Mouse (Mus musculus) forebrain, embryonic 15.5 days (tissue): ENCODE data around the gene Naa25. TPM values are rescaled to one million over a fixed set of nuclear protein-coding genes. Genes with fewer than 3 reads are reported as not detected.

Source experiments
- ATAC-seq: fragments of 200-750 bp; cut with Nextera tagmentation; replicated peaks from 2 replicates; pipeline ENCODE4 v1.8.0; 2017; ENCODE audit warnings: mild to moderate bottlenecking, moderate TSS enrichment, moderate library complexity
- H3K27ac ChIP-seq: fragments of 300-500 bp; sonication (generic); replicated peaks from 2 replicates; pipeline ENCODE4 v1.5.1; 2015; ENCODE audit warnings: mild to moderate bottlenecking, inconsistent platforms
- H3K27me3 ChIP-seq: fragments of 300-500 bp; sonication (generic); 2 replicates; pipeline ENCODE4 v1.6.1; 2015; ENCODE audit warnings: inconsistent platforms
- H3K36me3 ChIP-seq: fragments of 300-500 bp; sonication (generic); 2 replicates; pipeline ENCODE4 v1.6.1; 2015; ENCODE audit warnings: mild to moderate bottlenecking, inconsistent platforms
- H3K4me1 ChIP-seq: fragments of 300-500 bp; sonication (generic); 2 replicates; pipeline ENCODE4 v1.6.1; 2015; ENCODE audit warnings: inconsistent platforms
- H3K4me2 ChIP-seq: fragments of 300-500 bp; sonication (generic); replicated peaks from 2 replicates; pipeline ENCODE4 v1.6.1; 2015; ENCODE audit warnings: mild to moderate bottlenecking, inconsistent platforms
- H3K4me3 ChIP-seq: fragments of 300-500 bp; sonication (generic); 2 replicates; pipeline ENCODE4 v1.5.1; 2015; ENCODE audit warnings: mild to moderate bottlenecking, inconsistent platforms
- H3K9ac ChIP-seq: fragments of 300-500 bp; sonication (generic); replicated peaks from 2 replicates; pipeline ENCODE4 v1.6.1; 2015; ENCODE audit warnings: mild to moderate bottlenecking, inconsistent platforms
- H3K9me3 ChIP-seq: fragments of 300-500 bp; sonication (generic); 2 replicates; pipeline ENCODE4 v1.6.1; 2016; ENCODE audit warnings: inconsistent platforms
- WGBS: fragments of 180-500 bp; shearing (Covaris S2); methylation state at CpG from one replicate; pipeline ENCODE4 v1.1.7; 2015; ENCODE audit warnings: mixed read lengths; 5-methylcytosine and 5-hydroxymethylcytosine counted together
- polyA plus RNA-seq: library from polyadenylated mRNA; unstranded; fragments of >200 nt; fragmentation: Nextera tagmentation; extraction: Ambion mirVana; gene quantifications from 2 replicates; pipeline ENCODE4 v1.2.1, GENCODE M21; 2015

The Naa25 gene
- polyA plus RNA-seq, 1 experiment from 2014 or later: 59.0 TPM

- no peak for ATAC-seq
- Histone ChIP-seq H3K27ac (no peak overlapping the region), H3K4me3 (no peak overlapping the region), H3K4me1 (no peaks in the 10 kb centered on the region), H3K36me3 (peaks cover 83% of the 10 kb centered on the region), H3K4me2 (no peak overlapping the region), H3K9ac (no peak overlapping the region), H3K27me3 (no peaks in the 10 kb centered on the region), H3K9me3 (no peaks in the 10 kb centered on the region)
- WGBS: 91% methylated on average over 11 of the region's 11 CpGs
These were observed 41.0 kb downstream of the Naa25 start for GRCm38 (mm10) chr5:121438756-121439155.

DNA sequence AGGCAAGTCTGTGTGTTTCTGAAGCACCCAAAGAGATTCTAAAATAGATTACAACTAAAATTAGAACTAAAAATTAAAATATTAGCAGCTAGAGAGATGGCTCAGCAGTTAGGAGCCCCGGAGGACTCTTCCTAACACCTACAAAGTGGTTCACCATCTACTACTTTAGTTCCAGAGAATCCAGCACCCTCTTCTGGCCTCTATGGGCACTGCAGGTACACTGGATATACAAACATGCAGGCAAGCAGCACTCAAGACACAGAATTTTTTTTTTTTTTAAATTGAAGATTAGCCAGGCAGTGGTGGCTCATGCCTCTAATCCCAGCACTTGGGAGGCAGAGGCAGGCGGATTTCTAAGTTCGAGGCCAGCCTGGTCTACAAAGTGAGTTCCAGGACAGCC, 45.8 kb downstream of the Naa25 start:
- ATAC-seq: no peak
- 94% methylated on average over 3 of the region's 3 CpGs for WGBS

DNA sequence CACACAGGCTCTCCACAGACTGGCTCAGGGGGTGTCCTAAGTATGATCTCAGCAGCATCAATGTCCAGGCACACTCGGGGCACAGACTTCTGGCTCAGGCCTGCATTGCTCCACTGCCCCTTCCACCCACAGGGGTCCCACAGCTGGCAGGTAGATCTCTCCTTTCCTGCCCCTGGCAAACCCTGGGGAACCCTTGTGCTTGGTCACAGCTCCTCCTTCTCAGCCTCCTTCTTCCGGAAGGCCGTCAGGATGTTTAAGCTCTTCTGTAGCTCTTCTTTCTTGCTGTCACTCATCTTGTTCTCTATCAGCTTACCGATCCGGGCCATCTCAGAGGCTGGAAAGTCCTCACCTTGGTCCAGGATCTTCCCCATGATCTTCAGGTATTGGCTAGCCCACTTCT, 47.1 kb downstream of the Naa25 start:
- Histone ChIP-seq H3K4me1 (0 out of 2 replicates have a peak, but pooled peaks cover 2% of the 10 kb centered on the region), H3K27me3 (no peaks in the 10 kb centered on the region), H3K9ac (no peak overlapping the region), H3K27ac (no peak overlapping the region), H3K36me3 (peaks cover 82% of the 10 kb centered on the region), H3K4me3 (no peak overlapping the region), H3K4me2 (no peak overlapping the region), H3K9me3 (no peaks in the 10 kb centered on the region)
- no peak for ATAC-seq
- WGBS: over 99% methylated on average over 5 of the region's 5 CpGs

More for the DNA sequence above, 45.8 kb downstream of the Naa25 start:
- H3K9me3 ChIP-seq: no peaks in the 10 kb centered on the region
- H3K27me3 ChIP-seq: no peaks in the 10 kb centered on the region
- H3K4me2 ChIP-seq: no peak overlapping the region
- H3K4me1 ChIP-seq: no peaks in the 10 kb centered on the region
- H3K27ac ChIP-seq: no peak overlapping the region
- no peak overlapping the region for H3K9ac ChIP-seq
- H3K4me3 ChIP-seq: no peak overlapping the region
- H3K36me3 ChIP-seq: peaks cover 86% of the 10 kb centered on the region

DNA sequence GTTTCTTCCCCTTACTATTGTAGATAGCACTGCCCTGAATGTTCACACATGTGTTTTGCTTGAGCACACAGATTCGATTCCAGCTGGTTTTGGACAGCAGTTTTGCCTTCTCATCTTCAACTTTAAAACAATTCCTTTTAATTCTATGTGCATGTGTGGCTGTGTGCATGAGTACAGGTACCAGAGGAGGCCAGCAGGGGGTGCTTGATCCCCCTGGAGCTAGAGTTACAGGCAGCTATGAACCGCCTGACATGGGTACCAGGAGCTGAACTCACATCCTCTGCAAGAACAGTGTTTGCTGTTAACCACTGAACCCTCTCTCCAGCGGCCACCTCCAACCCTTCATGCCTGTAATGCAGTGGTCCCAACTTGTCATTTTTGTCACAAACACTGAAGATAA, 50.7 kb downstream of the Naa25 start:
- WGBS: 94% methylated on average over 3 of the region's 3 CpGs
- Histone ChIP-seq H3K27me3 (no peaks in the 10 kb centered on the region), H3K9me3 (no peaks in the 10 kb centered on the region), H3K4me1 (peaks cover 23% of the 10 kb centered on the region), H3K36me3 (peaks cover 59% of the 10 kb centered on the region), H3K27ac (no peak overlapping the region), H3K4me3 (no peak overlapping the region), H3K4me2 (no peak overlapping the region), H3K9ac (no peak overlapping the region)
- no peak for ATAC-seq

- no peak for ATAC-seq
- Histone ChIP-seq H3K27ac (no peak overlapping the region), H3K4me3 (no peak overlapping the region), H3K27me3 (no peaks in the 10 kb centered on the region), H3K4me2 (no peak overlapping the region), H3K36me3 (peaks cover 44% of the 10 kb centered on the region), H3K4me1 (peaks cover 27% of the 10 kb centered on the region), H3K9me3 (no peaks in the 10 kb centered on the region), H3K9ac (no peak overlapping the region)
- 64% methylated on average over 6 of the region's 6 CpGs for WGBS
These were observed 52.2 kb downstream of the Naa25 start for GRCm38 (mm10) chr5:121449976-121450375.

- H3K4me2 ChIP-seq: no peak overlapping the region; the same call in 1 of the 2 replicates
- no peak overlapping the region for H3K4me3 ChIP-seq
- peaks cover 39% of the 10 kb centered on the region for H3K36me3 ChIP-seq
- peaks cover 27% of the 10 kb centered on the region for H3K4me1 ChIP-seq
- no peak overlapping the region for H3K9ac ChIP-seq
- no peaks in the 10 kb centered on the region for H3K27me3 ChIP-seq
- no peaks in the 10 kb centered on the region for H3K9me3 ChIP-seq
- no peak overlapping the region for H3K27ac ChIP-seq
- ATAC-seq: no peak
- 83% methylated on average over 9 of the region's 9 CpGs for WGBS
These were observed 52.7 kb downstream of the Naa25 start for GRCm38 (mm10) chr5:121450476-121450875.

GRCm38 (mm10) chr5:121451203-121451602, 53.5 kb downstream of the Naa25 start:
- H3K9me3 ChIP-seq: no peaks in the 10 kb centered on the region
- no peak for ATAC-seq
- H3K4me1 ChIP-seq: peaks cover 27% of the 10 kb centered on the region
- H3K27me3 ChIP-seq: no peaks in the 10 kb centered on the region
- 19% methylated on average over 8 of the region's 8 CpGs for WGBS
- H3K4me3 ChIP-seq: peak overlapping the region; percentile 90
- H3K9ac ChIP-seq: peak overlapping the region; percentile 95
- peak overlapping the region; percentile 96 for H3K27ac ChIP-seq
- peak overlapping the region; percentile 74 for H3K4me2 ChIP-seq
- H3K36me3 ChIP-seq: peaks cover 32% of the 10 kb centered on the region

GRCm38 (mm10) chr5:121451644-121452025, 53.9 kb downstream of the Naa25 start, which contains the start of gene Tmem116:
Gene Tmem116 (plus strand): TSS chr5:121451893.
- Histone ChIP-seq H3K4me2 (peak within 1 kb of the TSS; percentile 74), H3K4me3 (peak within 1 kb of the TSS; percentile 90), H3K9me3 (no peaks in the 10 kb centered on the region), H3K4me1 (peaks cover 27% of the 10 kb centered on the region), H3K27me3 (no peaks in the 10 kb centered on the region), H3K36me3 (peaks cover 28% of the 10 kb centered on the region), H3K9ac (peak within 1 kb of the TSS; percentile 95), H3K27ac (peak within 1 kb of the TSS; percentile 96)
- ATAC-seq: no peak
- under 1% methylated on average over 17 of the region's 17 CpGs for WGBS

DNA sequence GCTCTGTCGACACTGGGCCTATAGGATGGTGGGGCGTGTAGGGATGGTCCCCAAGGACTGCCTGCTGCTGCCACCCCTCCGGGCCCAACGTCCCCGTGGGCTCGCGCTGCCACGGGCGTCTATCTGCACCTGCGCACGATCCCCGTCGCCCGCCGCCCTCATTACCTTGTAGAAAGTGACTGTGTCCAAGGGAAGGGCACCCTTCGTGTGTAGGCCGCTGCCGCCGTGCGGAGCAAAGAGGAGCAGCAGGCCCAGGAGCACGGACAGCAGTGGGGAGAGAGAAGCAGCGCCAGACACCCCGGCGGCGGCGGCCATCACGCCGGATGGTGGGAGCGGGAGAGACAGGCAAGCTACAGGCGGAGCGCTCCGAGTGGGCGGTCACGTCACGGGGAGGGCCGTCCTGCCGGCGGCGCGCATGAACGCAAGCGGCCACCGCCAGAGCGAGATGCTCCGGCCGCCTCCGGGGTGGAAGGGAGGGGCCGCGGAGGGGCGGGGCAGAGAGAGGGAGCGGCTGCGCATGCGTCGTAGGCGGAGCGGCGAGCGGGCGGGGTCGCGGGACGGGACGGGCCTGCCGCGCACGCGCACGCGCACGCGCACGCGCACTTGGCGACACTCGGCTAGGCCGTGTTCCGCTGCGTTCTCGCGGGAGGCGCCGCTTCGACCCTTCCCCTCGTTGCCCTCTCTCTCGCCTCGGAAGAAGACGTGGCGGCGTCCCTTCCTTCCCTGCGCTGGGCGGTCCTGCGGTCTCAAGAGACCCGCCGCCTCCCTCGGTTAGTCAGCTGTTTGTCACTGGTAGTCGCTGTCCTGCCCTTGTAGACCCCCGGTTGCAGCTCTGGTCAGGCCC, 54.5 kb downstream of the Naa25 start, which contains the start of gene Erp29:
Erp29 (minus strand) TSS at position 481 of the 844 bp plus-strand sequence.
- peak; percentile 95 for ATAC-seq

DNA sequence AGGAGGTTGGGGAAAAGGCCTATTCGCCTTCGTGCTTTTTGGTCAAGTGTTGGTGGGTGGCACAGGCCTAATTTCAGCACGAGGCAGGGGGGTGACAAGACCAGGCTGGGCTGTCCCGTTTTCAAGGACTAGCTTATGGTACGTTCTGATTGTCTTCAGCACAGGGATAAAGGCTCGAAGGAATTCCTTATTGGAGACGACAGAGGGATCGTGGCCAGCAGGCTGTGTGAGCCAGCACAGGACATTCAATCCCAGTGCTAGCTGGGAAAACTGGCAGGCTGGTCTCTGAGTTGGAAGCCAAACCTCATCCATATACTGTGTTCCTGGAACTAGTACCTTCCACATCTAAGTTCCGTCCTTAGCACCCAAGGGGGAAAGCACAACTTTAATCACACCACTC, 55.2 kb downstream of the Naa25 start:
- Histone ChIP-seq H3K4me3 (peak overlapping the region; percentile 90), H3K36me3 (peaks cover 15% of the 10 kb centered on the region), H3K27ac (peak overlapping the region; percentile 96), H3K4me1 (peaks cover 27% of the 10 kb centered on the region), H3K4me2 (peak overlapping the region; percentile 65), H3K9ac (peak overlapping the region; percentile 95), H3K27me3 (no peaks in the 10 kb centered on the region), H3K9me3 (no peaks in the 10 kb centered on the region)
- no peak for ATAC-seq
- WGBS: 6% methylated on average over 9 of the region's 9 CpGs

More for the DNA sequence above, 54.5 kb downstream of the Naa25 start, which contains the start of gene Erp29:
- Histone ChIP-seq H3K9me3 (no peaks in the 10 kb centered on the region), H3K4me2 (peak within 1 kb of the TSS; percentile 74), H3K4me1 (peaks cover 27% of the 10 kb centered on the region), H3K27ac (peak within 1 kb of the TSS; percentile 96), H3K36me3 (peaks cover 22% of the 10 kb centered on the region), H3K27me3 (no peaks in the 10 kb centered on the region), H3K9ac (peak within 1 kb of the TSS; percentile 95), H3K4me3 (peak within 1 kb of the TSS; percentile 90)
- WGBS: under 1% methylated on average over 96 of the region's 97 CpGs

- 92% methylated on average over 13 of the region's 13 CpGs for WGBS
- no peak overlapping the region for H3K4me3 ChIP-seq
- H3K27ac ChIP-seq: no peak overlapping the region
- no peaks in the 10 kb centered on the region for H3K27me3 ChIP-seq
- no peaks in the 10 kb centered on the region for H3K9me3 ChIP-seq
- peaks cover 27% of the 10 kb centered on the region for H3K4me1 ChIP-seq
- no peak for ATAC-seq
- peak overlapping the region; percentile 65; the same call in 1 of the 2 replicates for H3K4me2 ChIP-seq
- peaks cover 5% of the 10 kb centered on the region for H3K36me3 ChIP-seq
- H3K9ac ChIP-seq: no peak overlapping the region
These were observed 56.2 kb downstream of the Naa25 start for GRCm38 (mm10) chr5:121453743-121454502.

DNA sequence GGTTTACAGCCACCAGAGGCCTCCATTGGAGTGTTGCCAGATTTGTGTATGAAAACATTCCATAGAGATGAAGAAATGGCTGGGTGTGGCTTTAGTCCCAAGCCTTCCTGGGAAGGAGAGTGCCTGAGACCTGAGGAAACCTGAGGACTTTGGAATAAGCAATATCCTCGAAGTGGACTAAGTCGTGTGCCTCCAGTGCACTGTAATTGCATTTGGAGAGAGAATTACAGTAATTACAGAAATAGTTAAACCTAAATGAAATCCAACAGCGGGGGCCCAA, 56.7 kb downstream of the Naa25 start:
- no peaks in the 10 kb centered on the region for H3K9me3 ChIP-seq

More for the DNA sequence above, 56.7 kb downstream of the Naa25 start:
- no peak for ATAC-seq
- Histone ChIP-seq H3K4me3 (no peak overlapping the region), H3K4me2 (no peak overlapping the region), H3K27me3 (no peaks in the 10 kb centered on the region), H3K27ac (no peak overlapping the region), H3K9ac (no peak overlapping the region), H3K36me3 (peaks cover under 1% of the 10 kb centered on the region; the same call in 1 of the 2 replicates), H3K4me1 (peaks cover 27% of the 10 kb centered on the region)
- WGBS: 85% methylated on average over 3 of the region's 3 CpGs
